Mouse (Mus musculus) T-helper 1 cell (primary cell): ENCODE data around the gene Myom1.

Source experiments
- in situ Hi-C: fragments of 300-600 bp; cut with MboI, MseI; formaldehyde crosslinking; loops from one replicate; pipeline ENCODE4 v1.15.1; 2025; ENCODE audit warnings: high pct_unique_total_duplicates

Myom1 gene

DNA sequence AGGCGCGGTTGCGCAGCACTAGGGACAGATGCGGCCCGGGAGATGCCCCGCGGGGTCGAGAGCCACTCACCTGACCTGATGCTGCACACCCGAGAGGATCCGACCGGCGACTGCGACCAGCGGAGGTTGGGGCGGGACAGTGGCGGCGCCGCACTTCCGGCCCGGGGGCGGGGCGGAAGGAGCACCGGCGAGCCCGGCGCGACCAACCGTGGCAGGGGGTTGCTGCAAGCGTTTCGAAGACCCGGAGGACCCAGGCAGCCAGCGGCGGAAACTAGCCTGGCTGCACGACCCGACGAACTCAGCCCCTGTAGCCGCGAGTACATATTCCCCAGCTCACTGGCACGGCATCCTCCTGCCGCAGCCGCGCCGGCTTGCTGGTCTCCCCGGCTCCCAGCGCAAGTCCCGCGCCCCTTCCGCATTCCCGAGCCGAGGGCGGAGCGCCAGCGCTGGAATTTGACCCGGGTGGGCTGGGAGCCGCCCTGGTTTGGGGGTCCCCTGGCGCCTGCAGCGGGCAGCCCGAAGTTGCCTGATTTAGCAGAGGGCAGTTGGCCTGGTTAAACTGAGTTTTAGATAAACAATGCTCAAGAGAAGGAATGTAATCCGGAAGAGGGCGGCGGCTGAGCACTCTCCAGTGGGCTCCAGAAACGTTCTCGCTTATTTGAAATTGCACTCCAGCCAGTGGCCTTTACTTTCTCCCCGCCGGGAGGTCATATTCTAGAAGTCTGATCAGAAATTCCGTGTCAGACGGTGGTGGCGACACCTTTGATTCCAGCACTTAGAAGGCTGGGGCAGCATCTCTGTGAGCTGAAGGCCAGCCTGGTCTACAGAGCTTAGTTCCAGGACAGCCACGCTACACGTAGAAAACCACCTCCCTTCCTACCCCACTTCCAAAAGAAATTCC lies 11.8 kb upstream of the Myom1 start:
- in situ Hi-C loops: loop anchor here (10.0 to 25.0 kb wide), 2 partner anchors 494 to 1847 kb away; partner anchors contain the start of gene Ypel5

DNA sequence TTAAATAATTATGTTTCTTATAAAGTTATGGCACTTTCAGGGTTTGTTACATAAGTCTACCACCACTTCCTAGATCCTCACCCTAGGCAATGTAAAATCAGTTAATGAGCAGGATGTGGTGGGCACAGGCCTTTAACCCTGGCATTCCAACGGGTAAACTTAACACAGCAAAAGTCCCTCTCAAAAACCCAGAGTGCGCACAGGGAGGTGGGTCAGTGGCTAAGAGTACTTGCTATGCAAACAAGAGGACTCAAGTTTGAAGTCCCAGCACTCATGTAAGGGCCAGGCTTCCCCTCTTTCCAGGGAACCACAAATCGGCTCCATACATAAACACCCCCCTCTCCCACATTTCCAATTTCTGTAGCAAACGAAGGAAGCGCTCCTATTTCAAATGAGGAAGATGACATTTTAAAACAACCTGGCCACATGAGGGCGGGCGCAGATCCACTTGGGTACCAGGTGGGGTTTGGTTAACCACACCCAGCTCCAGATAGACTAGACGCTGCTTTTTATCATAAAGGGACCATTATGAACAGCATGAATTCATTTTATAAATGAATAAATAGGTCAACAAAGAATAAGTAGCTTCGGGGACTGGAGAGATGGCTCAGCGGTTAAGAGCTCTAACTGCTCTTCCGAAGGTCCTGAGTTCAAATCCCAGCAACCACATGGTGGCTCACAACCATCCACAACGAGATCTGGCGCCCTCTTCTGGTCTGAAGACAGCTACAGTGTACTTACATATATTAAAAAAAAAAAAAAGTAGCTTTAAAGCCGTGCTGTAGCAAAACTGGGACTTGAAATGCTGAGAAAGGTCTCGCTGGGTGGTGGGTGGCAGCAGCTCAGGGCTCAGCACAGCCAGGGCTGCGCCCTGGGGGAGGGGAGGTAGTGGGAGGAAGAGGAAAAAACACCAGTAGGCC lies 10.5 kb upstream of the Myom1 start:
- in situ Hi-C loops: loop anchor here (10.0 to 25.0 kb wide), 2 partner anchors 493 to 1845 kb away; partner anchors contain the start of gene Ypel5

DNA sequence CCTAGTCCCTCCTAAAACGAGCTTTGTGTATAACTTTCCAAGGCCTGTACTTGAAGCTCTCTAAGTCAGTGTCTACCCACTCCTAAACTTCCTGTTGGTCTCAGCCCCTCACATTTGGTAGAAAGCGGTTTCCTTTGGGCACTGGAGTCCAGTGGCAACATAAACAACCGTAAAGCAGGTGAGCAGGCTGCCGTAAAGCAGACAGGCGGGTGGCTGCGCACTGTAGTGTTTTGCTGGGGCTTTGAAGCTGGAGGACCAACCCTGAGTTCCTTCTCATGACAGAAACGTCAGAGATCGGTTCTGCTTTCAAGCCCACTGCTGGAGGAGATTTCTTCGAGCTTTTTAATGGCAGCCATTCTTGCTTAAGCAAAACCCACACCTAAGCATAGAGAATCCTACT lies 9.8 kb upstream of the Myom1 start:
- in situ Hi-C loops: loop anchor here (10.0 to 25.0 kb wide), 2 partner anchors 492 to 1845 kb away; partner anchors contain the start of gene Ypel5

DNA sequence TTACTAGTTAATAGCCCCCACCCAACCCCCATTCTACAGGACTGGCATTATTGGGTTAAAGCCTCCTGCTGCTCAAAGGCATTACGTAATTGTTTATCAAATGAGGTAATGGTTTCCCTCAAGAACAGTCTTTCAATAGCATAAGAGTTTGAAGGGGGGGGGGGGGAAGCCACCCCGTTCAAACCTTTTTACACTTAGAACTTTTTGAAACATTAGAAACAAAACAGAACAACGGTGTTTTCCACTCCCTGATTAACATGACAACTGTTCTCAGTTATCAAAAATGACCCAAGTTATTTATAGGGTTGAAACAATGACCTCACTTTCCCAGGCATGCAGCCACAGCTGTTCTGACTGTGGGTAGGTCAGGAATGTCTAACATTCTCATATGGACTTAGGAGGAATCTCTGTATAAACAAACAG lies 9.0 kb upstream of the Myom1 start:
- in situ Hi-C loops: loop anchor here (10.0 to 25.0 kb wide), 2 partner anchors 491 to 1844 kb away; partner anchors contain the start of gene Ypel5

DNA sequence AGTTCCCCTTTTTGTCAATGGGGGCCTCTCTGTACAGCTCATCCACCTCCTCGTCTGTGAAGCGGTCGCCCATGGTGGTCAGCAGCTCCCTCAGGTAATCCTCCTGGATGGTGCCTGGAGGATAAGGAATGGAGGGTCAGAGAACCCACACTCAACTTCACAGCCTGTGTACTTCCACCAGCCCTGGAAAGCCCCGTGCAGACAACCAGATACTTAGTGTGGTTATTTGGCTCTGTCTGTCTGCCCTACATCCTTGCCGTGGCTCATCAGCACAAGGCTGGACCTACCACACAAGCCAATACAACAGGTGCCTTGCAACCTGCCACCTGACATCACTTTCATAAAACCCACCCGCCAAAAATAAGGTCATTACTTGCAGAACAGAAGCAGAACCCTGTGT lies 7.8 kb upstream of the Myom1 start:
- in situ Hi-C loops: loop anchor here (10.0 to 25.0 kb wide), 2 partner anchors 490 to 1843 kb away; partner anchors contain the start of gene Ypel5

DNA sequence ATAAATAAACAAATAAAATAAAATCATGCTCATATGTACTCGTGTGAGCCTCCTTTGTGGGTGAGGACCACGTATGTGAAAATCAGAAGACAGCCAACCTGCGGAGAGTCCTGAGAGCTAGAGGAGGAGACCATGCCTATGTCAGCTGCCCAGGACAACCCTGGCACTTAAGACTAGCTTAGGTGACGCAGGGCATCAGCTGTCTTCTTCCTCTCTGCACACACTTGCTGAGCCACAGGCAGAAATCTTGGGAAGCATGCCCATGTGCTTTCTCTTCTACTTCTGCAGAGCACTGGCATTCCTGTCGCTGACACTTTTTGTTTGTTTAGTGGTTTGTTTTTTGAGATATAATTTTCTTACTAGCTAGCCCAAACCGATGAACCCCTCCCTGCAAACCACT lies 6.9 kb upstream of the Myom1 start:
- in situ Hi-C loops: loop anchor here (10.0 to 25.0 kb wide), 2 partner anchors 489 to 1842 kb away; partner anchors contain the start of gene Ypel5

DNA sequence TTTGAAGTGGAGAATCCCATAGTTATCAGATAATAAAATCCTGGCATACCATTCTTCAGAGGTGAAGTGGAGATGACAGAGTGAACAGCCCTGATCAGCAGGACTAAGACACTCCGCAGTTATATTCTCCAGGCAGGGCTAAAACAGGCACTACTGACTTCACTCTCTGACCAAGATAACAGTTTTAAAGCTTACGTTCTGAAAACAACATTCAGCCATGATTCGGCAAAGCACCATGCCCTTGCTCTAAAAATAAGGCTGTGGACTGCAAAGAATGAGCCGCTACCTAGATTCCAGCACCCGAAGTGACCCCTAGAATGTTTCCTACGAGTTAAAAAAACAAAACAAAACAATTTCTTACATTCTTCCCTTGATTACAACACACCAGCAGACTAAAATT lies 4.6 kb upstream of the Myom1 start:
- in situ Hi-C loops: loop anchor here (10.0 to 25.0 kb wide), 2 partner anchors 487 to 1839 kb away; partner anchors contain the start of gene Ypel5

DNA sequence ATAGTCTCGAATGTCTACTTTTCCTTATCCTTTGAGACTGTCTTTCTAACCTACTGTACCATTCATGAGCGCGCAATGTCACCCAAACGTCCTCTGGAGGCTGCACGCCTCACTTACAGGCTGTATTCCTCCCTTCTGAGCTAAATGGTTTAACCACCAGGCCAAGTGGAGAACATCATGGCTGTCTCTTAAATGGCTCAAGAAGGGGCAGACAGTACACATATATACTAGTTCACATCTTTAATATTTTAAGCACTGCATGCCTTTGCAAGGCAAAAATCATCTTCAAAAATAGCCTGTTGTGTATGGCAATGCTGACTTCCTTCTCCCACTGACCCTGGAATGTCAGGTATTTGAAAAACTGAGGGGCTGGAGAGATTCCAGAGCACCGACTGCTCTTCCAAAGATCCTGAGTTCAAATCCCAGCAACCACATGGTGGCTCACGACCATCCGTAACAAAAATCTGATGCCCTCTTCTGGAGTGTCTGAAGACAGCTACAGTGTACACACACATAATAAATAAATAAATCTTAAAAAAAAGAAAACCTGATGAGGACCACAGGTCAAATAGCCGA lies 3.9 kb upstream of the Myom1 start:
- in situ Hi-C loops: loop anchor here (10.0 to 25.0 kb wide), 2 partner anchors 486 to 1839 kb away; partner anchors contain the start of gene Ypel5

DNA sequence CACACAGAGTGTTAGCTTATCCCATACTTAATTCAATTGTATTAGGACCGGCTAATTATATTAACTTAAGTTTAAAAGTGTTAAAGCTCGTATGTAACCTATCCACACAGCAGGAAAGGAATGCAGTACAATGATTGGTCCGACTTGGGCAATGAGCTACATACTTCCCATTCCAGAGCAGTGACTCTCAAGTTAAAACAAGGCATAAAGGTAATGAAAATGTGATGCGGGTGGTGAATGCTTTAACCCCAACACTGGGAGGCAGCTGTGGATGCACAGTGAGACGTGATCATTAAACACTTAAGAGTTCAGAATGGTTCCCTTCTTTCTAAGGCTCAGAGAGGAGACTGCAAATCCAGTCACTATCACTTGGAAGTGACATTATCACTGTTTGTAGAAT lies 3.2 kb upstream of the Myom1 start:
- in situ Hi-C loops: loop anchor here (10.0 to 25.0 kb wide), 2 partner anchors 486 to 1838 kb away; partner anchors contain the start of gene Ypel5

DNA sequence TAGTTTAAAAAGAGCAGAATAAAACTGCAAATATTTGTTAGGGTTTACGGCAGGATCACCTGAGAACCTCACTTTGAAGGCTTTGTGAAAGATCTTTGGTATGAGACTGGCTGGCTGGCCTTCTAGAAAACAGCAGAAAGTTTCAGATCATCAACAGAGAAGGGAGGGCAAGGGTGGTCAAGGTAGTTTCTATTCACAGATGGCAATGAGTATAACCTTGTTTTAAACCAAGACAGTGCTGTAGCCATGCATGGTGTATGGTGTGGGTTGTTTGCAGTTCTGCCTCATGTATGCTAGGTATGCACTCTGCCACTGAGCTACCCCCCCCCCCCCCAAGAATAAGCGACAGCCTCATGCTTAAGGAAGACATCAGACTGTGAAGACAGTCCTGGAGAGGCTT lies 2.2 kb upstream of the Myom1 start:
- in situ Hi-C loops: loop anchor here (5.0 kb wide), 1 partner anchor 33 kb away; no protein-coding TSS in a partner anchor

DNA sequence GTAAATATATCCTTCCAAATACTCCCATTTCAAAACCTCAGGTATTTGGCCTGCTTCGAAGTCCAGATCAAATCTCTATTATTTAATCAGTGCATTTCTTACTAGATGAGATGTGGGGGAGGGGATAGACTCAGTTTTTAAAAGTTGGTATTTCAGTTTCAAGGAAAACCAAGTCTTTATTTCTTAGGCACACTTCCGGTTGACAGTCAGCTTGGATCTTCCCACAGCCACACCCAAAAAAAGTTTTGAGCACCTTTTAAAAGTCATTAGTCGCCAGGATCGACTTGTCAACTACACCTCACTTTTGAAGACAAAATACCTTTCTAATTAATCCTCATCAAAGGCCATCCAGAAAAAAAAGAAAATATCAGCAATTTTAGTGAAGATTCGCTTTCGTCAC lies 1.4 kb upstream of the Myom1 start:
- in situ Hi-C loops: loop anchor here (5.0 kb wide), 1 partner anchor 34 kb away; no protein-coding TSS in a partner anchor

DNA sequence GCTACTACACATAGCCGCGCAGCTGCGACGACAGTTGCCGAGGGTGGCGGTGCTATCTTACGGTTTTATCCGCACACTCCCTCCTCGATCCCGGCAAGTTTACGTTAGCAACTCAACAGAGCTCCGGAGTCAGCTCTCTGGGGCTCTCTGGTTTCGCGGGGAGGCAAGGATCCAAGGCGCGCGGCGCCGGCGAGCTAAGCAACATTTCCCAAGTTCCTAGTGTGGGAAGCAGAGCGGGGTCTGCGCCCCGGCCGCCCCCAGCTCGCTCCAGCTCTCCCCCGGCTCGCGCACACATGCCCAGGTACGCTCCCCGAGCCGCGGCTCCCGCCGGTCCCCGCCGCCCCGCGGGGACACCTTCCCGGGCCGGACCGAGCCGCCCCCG lies 743 bp upstream of the Myom1 start:
- in situ Hi-C loops: loop anchor here (5.0 kb wide), 1 partner anchor 34 kb away; no protein-coding TSS in a partner anchor

DNA sequence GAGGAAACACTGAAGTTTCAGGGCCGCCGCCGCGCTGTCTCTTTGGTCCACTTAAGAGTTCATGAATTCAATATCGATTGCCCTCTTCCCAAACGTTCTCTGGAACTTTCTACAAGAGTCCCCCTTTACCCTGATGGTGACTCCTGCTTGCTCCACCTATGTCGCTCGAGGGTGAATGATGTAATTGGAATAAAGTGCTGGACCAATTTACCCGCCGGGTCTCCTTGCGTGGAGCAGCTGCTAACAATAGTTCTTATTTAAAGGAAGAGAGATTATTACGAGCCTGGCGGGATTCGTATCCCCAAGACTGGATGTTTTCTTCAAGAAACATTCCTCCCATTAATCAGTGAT lies 286 bp downstream of the Myom1 start, which contains the start of gene Myl12a:
TSS of gene Myl12a (minus strand) at position 135 of the 351 bp plus-strand sequence.
- in situ Hi-C loops: loop anchor here (5.0 kb wide), 1 partner anchor 35 kb away; no protein-coding TSS in a partner anchor

DNA sequence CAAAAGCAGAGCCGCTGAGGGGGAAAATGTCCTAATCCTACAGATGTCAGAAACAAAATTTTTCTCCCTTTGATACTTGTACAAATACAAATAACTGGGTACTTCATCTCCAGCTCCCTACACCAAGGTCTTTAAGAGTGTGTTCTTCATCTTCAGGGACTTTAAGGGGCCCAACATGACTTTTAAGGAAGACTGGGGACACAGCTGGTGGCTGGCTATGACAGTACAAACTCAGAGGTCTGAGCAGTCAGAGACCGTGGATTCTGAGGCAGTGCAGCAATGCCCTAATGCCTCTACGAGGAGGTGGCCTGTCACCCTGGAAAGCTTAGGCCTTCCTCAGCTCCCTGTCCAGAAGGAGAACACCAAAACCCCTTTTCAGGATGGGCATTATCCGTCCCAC lies 679 bp downstream of the Myom1 start:
- in situ Hi-C loops: loop anchor here (5.0 kb wide), 1 partner anchor 36 kb away; no protein-coding TSS in a partner anchor

DNA sequence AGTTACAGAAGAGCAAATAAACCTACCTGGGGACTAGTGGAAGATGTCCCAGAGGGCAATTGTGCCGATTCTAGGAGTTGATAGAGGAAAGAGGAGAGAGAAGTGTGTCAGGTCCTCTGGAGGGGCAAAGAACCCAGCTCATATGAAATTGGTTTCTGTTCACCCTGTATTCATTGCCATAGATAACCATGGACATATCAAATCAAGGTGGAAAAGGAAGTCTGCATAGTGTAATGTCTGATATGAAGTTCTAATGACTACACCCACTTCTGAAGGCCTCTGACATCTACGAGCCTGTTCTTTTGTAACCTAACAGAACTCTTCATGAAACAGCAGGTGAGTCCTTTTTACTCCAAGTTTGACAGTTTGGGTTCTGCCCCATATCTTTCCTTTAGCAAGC lies 1.3 kb downstream of the Myom1 start:
- in situ Hi-C loops: loop anchor here (5.0 kb wide), 1 partner anchor 36 kb away; no protein-coding TSS in a partner anchor

DNA sequence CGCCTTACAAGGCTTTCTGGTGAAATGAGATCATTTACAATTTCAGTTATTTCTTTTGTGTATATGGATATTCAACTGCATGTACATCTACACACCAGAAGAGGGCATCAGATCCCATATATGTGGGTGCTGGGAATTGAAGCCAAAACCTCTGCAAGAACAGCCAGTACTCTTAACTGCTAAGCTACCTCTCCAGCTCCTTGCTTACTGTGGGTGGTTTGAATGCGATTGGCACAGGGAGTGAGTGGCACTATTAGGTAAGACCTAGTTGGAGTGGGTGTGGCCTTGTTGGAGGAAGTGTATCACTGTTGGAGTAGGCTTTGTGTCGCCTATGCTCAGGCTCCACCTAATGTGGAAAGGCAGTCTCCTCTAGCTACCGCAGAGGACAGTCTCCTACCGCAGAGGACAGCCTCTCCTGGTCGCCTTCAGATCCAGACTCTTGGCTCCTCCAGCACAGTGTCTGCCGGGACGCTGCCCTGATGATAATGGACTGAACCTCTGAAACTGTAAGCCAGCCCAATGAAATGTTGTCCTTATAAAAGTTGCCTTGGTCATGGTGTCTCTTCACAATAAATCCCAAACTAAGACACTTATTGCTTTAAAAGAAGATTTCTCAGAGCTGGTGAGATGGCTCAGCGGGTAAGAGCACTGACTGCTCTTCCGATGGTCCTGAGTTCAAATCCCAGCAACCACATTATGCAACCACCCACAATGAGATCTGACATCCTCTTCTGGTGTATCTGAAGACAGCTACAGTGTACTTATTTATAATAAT lies 1.9 kb downstream of the Myom1 start:
- in situ Hi-C loops: loop anchor here (5.0 kb wide), 1 partner anchor 37 kb away; no protein-coding TSS in a partner anchor

DNA sequence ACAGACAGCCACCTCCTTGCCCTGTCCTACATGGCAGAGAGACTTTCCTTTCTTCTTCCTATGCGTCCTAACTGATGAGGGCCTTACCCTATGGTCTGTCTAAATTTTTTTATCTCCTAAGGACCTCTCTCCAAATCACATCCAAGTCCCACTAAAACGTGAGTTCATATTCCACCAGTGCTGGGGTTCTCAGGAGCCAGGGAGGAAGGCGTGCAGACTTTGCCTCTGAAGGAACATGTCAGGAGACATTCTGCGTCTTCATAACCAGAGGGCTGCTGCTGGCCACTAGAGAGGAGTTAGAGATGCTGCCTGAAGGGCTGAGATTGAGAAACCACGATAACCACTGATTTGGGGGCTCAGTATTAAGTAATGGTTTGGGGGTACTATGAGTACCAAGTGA lies 4.5 kb downstream of the Myom1 start:
- in situ Hi-C loops: no loop called here

DNA sequence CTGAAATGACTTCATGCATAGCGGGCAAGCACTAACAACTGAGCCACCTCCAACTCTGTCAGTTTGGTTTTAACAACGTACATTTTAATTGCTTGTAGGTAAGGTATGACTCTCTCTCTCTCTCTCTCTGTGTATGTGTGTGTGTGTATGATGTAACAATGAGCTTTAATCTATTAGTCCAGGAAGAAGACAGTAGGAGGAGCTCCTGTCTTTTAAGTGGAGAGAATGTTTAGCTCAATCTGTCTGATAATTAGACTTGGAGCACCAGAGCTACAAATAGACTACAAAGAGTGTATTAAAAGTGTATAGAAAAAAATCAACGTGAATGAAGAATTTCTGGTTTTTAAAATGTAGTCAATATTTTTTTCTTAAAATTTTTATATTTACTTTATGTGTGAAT lies 6.2 kb downstream of the Myom1 start:
- in situ Hi-C loops: no loop called here

DNA sequence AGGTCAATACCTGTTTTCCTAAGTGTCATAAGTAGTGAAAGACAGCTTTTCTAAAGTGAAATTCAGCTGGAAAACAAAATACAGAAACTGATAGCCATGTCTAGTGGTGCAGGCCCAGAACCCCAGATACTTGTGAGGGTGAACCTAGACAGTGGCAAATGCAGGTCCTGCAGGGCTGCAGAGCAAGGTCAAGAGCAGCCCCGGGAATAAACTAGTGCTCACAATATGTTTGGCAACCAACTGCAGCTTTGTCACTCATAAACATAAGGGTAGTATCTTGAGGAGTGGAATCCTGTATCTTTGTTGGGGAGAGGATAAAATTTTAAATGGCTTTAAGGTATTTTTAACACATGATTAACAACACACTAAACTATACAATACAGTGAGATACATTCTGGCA lies 7.3 kb downstream of the Myom1 start:
- in situ Hi-C loops: no loop called here

DNA sequence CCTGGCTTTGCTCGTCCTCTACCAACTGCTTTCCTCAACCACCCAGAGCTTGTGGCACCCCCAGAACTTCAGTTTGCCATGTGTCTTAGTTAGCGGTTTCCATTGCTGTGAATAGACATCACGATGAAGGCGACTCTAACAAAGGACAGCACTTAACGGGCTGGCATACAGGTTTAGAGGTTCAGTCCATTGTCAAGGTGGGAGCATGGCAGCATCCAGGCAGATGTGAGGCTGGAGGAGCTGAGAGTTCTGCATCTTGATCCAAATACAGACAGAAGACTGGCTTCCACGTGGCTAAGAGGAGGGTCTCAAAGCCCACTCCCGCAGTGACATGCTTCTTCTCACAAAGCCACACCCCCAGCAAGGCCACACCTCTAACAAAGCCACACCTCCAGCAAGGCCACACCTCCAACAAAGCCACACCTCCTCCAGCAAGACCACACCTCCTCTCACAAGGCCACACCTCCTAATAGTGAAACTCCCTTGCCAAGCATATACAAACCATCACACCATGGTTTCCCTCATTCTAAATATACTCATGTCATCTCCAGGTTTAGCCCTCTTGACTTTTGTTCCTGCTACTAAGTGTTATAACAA lies 8.3 kb downstream of the Myom1 start:
- in situ Hi-C loops: no loop called here
